Mouse (Mus musculus): Measurements from ENCODE around the gene 1700019D03Rik. TPM values are rescaled to one million over a fixed set of nuclear protein-coding genes. Genes with fewer than 3 reads are reported as not detected.
"Not testable (repeated sequence)": the region's sequence is repeated elsewhere in the genome, so short reads cannot be mapped to it uniquely, and the experiment has no call there.

The 1700019D03Rik gene
- polyA plus RNA-seq, 1 experiment from 2014 or later = 8.0 TPM

DNA sequence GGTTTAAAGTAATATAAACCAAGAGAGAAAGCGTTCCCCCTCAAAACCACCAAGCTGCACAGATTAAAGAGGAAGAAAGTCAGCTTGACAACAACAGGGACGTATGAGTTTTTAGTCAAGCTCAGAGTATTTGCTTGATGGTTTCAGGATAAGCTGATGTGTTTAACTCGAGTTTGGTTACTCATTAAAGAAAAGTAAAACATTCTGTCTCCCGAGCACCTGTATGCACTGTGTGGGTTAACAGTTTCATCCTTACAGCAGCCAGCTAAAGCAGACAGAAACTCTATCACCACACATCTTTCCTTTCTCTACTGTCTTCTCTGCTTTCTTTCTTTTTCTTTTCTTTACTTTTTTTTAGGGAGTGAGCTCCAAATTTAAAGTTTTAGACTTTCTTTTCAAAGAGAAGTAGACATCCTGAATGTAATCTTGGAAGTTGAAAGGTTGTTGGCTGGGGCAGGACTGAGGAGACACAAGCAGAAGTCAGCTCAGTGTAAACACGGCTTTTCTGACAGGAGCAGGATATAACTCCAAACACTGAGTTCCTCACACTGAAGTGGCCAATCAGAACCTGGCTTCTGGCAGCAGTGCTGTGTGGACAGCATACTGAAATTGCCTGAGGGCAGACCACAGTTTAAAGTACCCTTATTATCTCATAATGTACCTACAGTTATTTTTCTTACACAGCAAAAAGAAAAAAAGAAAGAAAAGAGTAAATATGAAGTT, 68.7 kb downstream of the 1700019D03Rik start:
- ATAC-seq (ENCODE audit: low FRiP score) = no peak
- H3K9ac ChIP-seq (ENCODE audit: low read depth, low read length) = no peak overlapping the region

DNA sequence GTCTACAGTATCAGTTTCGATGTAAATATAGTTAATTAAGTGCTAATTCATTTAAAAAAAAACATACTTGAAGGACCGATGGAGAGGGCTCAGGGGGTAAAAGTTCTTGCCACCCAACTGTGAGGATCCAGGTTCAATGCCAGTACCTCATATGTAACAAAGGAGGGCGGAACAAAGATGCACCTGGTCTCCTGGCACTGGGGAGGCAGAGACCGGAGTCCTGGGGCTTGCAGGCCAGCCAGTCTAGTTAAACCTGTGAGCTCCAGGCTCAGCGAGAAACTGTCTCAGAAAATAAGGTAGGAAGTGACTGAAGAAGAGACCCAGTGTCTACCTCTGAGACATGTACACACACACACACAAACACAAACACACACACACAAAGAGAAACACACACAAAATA, 72.1 kb downstream of the 1700019D03Rik start:
- H3K9ac ChIP-seq (ENCODE audit: low read depth, low read length) = no peak overlapping the region
- no peak overlapping the region for H3K4me2 ChIP-seq (replicated peaks; ENCODE audit: low read depth, low read length)
- 85% methylated on average over 5 of the region's 5 CpGs for WGBS
- no peaks in the 10 kb centered on the region for H3K9me3 ChIP-seq (ENCODE audit: control insufficient read depth, low read length)
- H3K27ac ChIP-seq (ENCODE audit: low read depth, low read length) = no peak overlapping the region
- no peak overlapping the region for H3K4me3 ChIP-seq (ENCODE audit: low read depth, low read length)
- H3K36me3 ChIP-seq (ENCODE audit: control insufficient read depth, insufficient read depth, low read length) = no peaks in the 10 kb centered on the region
- no peak for ATAC-seq (ENCODE audit: low FRiP score)
- H3K4me1 ChIP-seq (replicated peaks; ENCODE audit: control insufficient read depth, insufficient read depth, low read length) = no peaks in the 10 kb centered on the region
- no peak for DNase-seq (ENCODE audit: low spot score)
- H3K27me3 ChIP-seq (ENCODE audit: control insufficient read depth, insufficient read depth, low read length) = no peaks in the 10 kb centered on the region

More for the DNA sequence above, 68.7 kb downstream of the 1700019D03Rik start:
- Histone ChIP-seq H3K9me3 (ENCODE audit: control insufficient read depth, low read length) (no peaks in the 10 kb centered on the region), H3K4me3 (ENCODE audit: low read depth, low read length) (no peak overlapping the region), H3K27ac (ENCODE audit: low read depth, low read length) (no peak overlapping the region), H3K4me2 (replicated peaks; ENCODE audit: low read depth, low read length) (no peak overlapping the region), H3K36me3 (ENCODE audit: control insufficient read depth, insufficient read depth, low read length) (no peaks in the 10 kb centered on the region), H3K4me1 (replicated peaks; ENCODE audit: control insufficient read depth, insufficient read depth, low read length) (no peaks in the 10 kb centered on the region), H3K27me3 (ENCODE audit: control insufficient read depth, insufficient read depth, low read length) (0 out of 2 replicates have a peak, but pooled peaks cover 2% of the 10 kb centered on the region)
- 60% methylated on average over 5 of the region's 5 CpGs for WGBS
- no peak for DNase-seq (ENCODE audit: low spot score)

DNA sequence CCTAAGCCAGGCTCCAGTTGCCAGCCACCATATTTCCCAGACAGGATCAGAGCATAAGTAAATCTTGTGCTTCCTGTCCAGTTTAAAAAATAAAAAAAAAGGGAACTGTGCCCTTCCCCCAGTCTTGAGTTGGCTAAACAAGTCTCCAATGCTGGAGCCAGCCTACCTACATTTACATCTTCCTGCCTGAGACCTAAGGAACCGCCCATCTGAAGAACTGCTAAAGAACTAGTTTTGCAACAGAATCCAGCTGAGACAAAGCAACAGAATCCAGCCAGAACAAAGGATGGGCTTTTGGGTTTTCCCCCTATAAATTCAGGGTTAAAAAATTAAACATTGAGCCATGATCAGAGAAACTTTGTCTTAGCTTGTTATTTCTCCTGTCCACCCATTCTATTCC, 81.0 kb downstream of the 1700019D03Rik start:
- H3K9ac ChIP-seq (ENCODE audit: low read depth, low read length) = no peak overlapping the region
- no peaks in the 10 kb centered on the region for H3K36me3 ChIP-seq (ENCODE audit: control insufficient read depth, insufficient read depth, low read length)
- no peak overlapping the region for H3K27ac ChIP-seq (ENCODE audit: low read depth, low read length)
- ATAC-seq (ENCODE audit: low FRiP score) (no peak), DNase-seq (ENCODE audit: low spot score) (no peak)
- H3K4me1 ChIP-seq (replicated peaks; ENCODE audit: control insufficient read depth, insufficient read depth, low read length) = no peaks in the 10 kb centered on the region
- H3K27me3 ChIP-seq (ENCODE audit: control insufficient read depth, insufficient read depth, low read length) = no peaks in the 10 kb centered on the region
- no peaks in the 10 kb centered on the region for H3K9me3 ChIP-seq (ENCODE audit: control insufficient read depth, low read length)
- 93% methylated on average over 1 of the region's 1 CpGs for WGBS
- no peak overlapping the region for H3K4me2 ChIP-seq (replicated peaks; ENCODE audit: low read depth, low read length)
- H3K4me3 ChIP-seq (ENCODE audit: low read depth, low read length) = no peak overlapping the region

- H3K4me2 ChIP-seq (replicated peaks; ENCODE audit: low read depth, low read length) = no peak overlapping the region
- no peak for ATAC-seq (ENCODE audit: low FRiP score)
- no peaks in the 10 kb centered on the region for H3K36me3 ChIP-seq (ENCODE audit: control insufficient read depth, insufficient read depth, low read length)
- DNase-seq (ENCODE audit: low spot score) = no peak
- no peak overlapping the region for H3K9ac ChIP-seq (ENCODE audit: low read depth, low read length)
- WGBS = 94% methylated on average over 5 of the region's 5 CpGs
- H3K27me3 ChIP-seq (ENCODE audit: control insufficient read depth, insufficient read depth, low read length) = no peaks in the 10 kb centered on the region
- H3K4me1 ChIP-seq (replicated peaks; ENCODE audit: control insufficient read depth, insufficient read depth, low read length) = no peaks in the 10 kb centered on the region
- no peak overlapping the region for H3K27ac ChIP-seq (ENCODE audit: low read depth, low read length)
- no peak overlapping the region for H3K4me3 ChIP-seq (ENCODE audit: low read depth, low read length)
- H3K9me3 ChIP-seq (ENCODE audit: control insufficient read depth, low read length) = no peaks in the 10 kb centered on the region
These were observed 85.5 kb downstream of the 1700019D03Rik start for GRCm38 (mm10) chr1:52934494-52934893.

DNA sequence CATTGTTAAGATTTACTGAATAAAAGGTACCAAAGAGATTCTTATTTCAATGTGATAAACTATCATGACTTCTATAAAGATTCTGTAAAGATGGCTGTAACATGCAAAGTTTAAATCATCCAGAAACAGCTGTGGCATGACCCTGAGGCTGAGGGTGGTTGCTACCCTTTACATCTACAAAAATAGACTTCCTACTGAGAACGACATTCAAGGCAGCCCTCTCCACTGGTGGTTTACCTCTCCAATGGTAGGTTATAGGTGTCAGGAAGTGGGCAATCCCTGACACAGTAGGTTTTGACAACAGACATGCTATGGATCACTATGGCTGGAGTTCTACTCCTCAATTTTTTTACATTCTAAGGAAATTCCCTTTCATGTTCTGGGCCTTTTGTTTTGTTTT, 95.5 kb downstream of the 1700019D03Rik start:
- H3K27ac ChIP-seq (ENCODE audit: low read depth, low read length); ATAC-seq (ENCODE audit: low FRiP score); H3K4me3 ChIP-seq (ENCODE audit: low read depth, low read length); H3K4me2 ChIP-seq (replicated peaks; ENCODE audit: low read depth, low read length); H3K27me3 ChIP-seq (ENCODE audit: control insufficient read depth, insufficient read depth, low read length); H3K9me3 ChIP-seq (ENCODE audit: control insufficient read depth, low read length); H3K9ac ChIP-seq (ENCODE audit: low read depth, low read length); H3K4me1 ChIP-seq (replicated peaks; ENCODE audit: control insufficient read depth, insufficient read depth, low read length); DNase-seq (ENCODE audit: low spot score); H3K36me3 ChIP-seq (ENCODE audit: control insufficient read depth, insufficient read depth, low read length): not testable (repeated sequence)
- WGBS = no CpG with 5 or more reads among the region's 1 CpGs

- not testable (repeated sequence) for H3K9ac ChIP-seq (ENCODE audit: low read depth, low read length); ATAC-seq (ENCODE audit: low FRiP score); H3K4me2 ChIP-seq (replicated peaks; ENCODE audit: low read depth, low read length); DNase-seq (ENCODE audit: low spot score); H3K27me3 ChIP-seq (ENCODE audit: control insufficient read depth, insufficient read depth, low read length); H3K9me3 ChIP-seq (ENCODE audit: control insufficient read depth, low read length); H3K4me3 ChIP-seq (ENCODE audit: low read depth, low read length); H3K4me1 ChIP-seq (replicated peaks; ENCODE audit: control insufficient read depth, insufficient read depth, low read length); H3K36me3 ChIP-seq (ENCODE audit: control insufficient read depth, insufficient read depth, low read length); H3K27ac ChIP-seq (ENCODE audit: low read depth, low read length)
These were observed 101.1 kb downstream of the 1700019D03Rik start for GRCm38 (mm10) chr1:52918897-52919296.

DNA sequence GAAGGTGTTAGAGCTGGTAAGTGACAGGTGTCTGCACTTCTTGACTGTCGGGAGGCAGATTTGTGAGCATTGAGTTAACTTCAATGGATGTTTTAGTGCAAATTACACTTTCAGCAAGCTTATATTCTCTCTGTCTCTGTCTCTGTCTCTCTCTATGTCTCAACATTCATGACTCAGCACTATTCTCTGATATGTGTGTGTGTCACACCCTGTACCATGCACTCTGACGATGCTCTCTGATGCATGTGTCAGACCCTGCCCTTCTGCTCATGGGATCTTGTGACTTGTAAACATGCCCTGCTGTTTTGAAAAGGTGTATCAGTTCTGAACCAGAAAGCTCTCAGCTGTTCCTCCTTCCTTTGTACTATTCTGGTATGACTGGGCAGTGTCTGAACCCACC, 103.3 kb downstream of the 1700019D03Rik start:
- no peaks in the 10 kb centered on the region for H3K36me3 ChIP-seq (ENCODE audit: control insufficient read depth, insufficient read depth, low read length)
- no peak overlapping the region for H3K4me3 ChIP-seq (ENCODE audit: low read depth, low read length)
- WGBS = 86% methylated on average over 2 of the region's 2 CpGs
- no peak for DNase-seq (ENCODE audit: low spot score)
- no peaks in the 10 kb centered on the region for H3K4me1 ChIP-seq (replicated peaks; ENCODE audit: control insufficient read depth, insufficient read depth, low read length)
- H3K27ac ChIP-seq (ENCODE audit: low read depth, low read length) = no peak overlapping the region
- H3K9ac ChIP-seq (ENCODE audit: low read depth, low read length) = no peak overlapping the region
- H3K4me2 ChIP-seq (replicated peaks; ENCODE audit: low read depth, low read length) = no peak overlapping the region
- no peaks in the 10 kb centered on the region for H3K27me3 ChIP-seq (ENCODE audit: control insufficient read depth, insufficient read depth, low read length)
- no peak for ATAC-seq (ENCODE audit: low FRiP score)
- no peaks in the 10 kb centered on the region for H3K9me3 ChIP-seq (ENCODE audit: control insufficient read depth, low read length)

DNA sequence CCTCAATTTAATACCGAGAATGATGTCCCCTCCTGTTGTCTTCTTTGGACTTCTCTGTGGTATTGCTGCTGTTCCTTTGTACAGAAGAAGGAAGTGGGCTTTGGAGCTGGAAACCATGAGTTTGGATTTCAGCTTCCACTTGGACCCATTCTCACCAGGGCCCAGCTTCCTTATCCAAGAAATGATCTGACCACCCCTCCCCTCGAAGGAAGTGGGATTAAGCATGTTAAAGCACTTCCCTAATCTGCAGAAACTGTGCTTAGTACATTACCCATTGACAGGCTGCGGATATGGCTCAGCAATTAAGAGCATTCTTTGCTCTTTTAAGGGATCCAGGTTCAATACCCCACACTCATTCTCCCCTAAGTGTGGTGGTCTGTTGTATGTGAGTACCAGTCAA, 110.2 kb downstream of the 1700019D03Rik start:
- Histone ChIP-seq H3K9me3 (ENCODE audit: control insufficient read depth, low read length) (no peaks in the 10 kb centered on the region), H3K27me3 (ENCODE audit: control insufficient read depth, insufficient read depth, low read length) (no peaks in the 10 kb centered on the region), H3K9ac (ENCODE audit: low read depth, low read length) (no peak overlapping the region), H3K36me3 (ENCODE audit: control insufficient read depth, insufficient read depth, low read length) (no peaks in the 10 kb centered on the region), H3K27ac (ENCODE audit: low read depth, low read length) (no peak overlapping the region), H3K4me2 (replicated peaks; ENCODE audit: low read depth, low read length) (no peak overlapping the region), H3K4me3 (ENCODE audit: low read depth, low read length) (no peak overlapping the region), H3K4me1 (replicated peaks; ENCODE audit: control insufficient read depth, insufficient read depth, low read length) (no peaks in the 10 kb centered on the region)
- DNase-seq (ENCODE audit: low spot score) = no peak
- no peak for ATAC-seq (ENCODE audit: low FRiP score)
- 85% methylated on average over 3 of the region's 3 CpGs for WGBS

DNA sequence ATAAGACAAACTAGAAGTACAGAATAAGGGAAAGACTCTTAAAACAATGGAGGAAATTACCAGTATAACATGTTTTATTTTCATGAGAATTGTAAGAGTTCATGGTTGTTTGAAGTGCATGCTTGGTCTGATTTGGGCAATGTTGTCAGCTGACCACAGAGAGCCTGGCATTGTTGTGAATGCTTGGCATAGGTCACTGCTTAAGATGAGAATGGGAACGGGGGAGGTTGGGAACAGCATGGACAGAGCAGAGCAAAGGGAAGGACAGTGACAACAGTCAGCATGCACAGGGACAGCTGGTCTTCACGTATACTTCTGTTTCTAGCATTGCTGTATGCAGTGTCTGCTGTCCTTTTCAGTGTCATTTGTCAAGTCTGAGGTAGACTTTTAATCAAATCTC, 135.8 kb downstream of the 1700019D03Rik start:
- DNase-seq (ENCODE audit: low spot score) (no peak), ATAC-seq (ENCODE audit: low FRiP score) (no peak)
- no peaks in the 10 kb centered on the region for H3K9me3 ChIP-seq (ENCODE audit: control insufficient read depth, low read length)
- H3K36me3 ChIP-seq (ENCODE audit: control insufficient read depth, insufficient read depth, low read length) = no peaks in the 10 kb centered on the region
- no peak overlapping the region for H3K4me2 ChIP-seq (replicated peaks; ENCODE audit: low read depth, low read length)
- H3K4me3 ChIP-seq (ENCODE audit: low read depth, low read length) = no peak overlapping the region
- WGBS = 81% methylated on average over 2 of the region's 2 CpGs
- H3K4me1 ChIP-seq (replicated peaks; ENCODE audit: control insufficient read depth, insufficient read depth, low read length) = no peaks in the 10 kb centered on the region
- H3K27ac ChIP-seq (ENCODE audit: low read depth, low read length) = no peak overlapping the region
- no peak overlapping the region for H3K9ac ChIP-seq (ENCODE audit: low read depth, low read length)
- no peaks in the 10 kb centered on the region for H3K27me3 ChIP-seq (ENCODE audit: control insufficient read depth, insufficient read depth, low read length)
